Mouse (Mus musculus) embryonic facial prominence, embryonic 14.5 days (tissue): ENCODE measurements at regions not wholly inside any gene's neighbourhood (a gene's known extent, or its start where the extent isn't known, plus 50 kb on each side); places are given as distances from the start of the nearest gene placed in this dataset.
"Not testable (repeated sequence)": the region's sequence is repeated elsewhere in the genome, so short reads cannot be mapped to it uniquely, and the experiment has no call there.

ENCODE experiments used
- ATAC-seq: fragments of 200-750 bp; cut with Nextera tagmentation; 2 replicates; pipeline ENCODE4 v1.8.0; 2017; ENCODE audit warnings: low read depth, moderate number of reproducible peaks, moderate TSS enrichment
- DNase-seq: peaks from one replicate; pipeline ENCODE4 v3.0.0-alpha.2; 2015; ENCODE audit warnings: low spot score
- H3K27ac ChIP-seq: fragments of 300-500 bp; sonication (generic); replicated peaks from 2 replicates; pipeline ENCODE4 v1.5.1; 2014; ENCODE audit warnings: low read depth, mild to moderate bottlenecking, low read length, moderate library complexity
- H3K27me3 ChIP-seq: fragments of 300-500 bp; sonication (generic); replicated peaks from 2 replicates; pipeline ENCODE4 v1.6.1; 2014; ENCODE audit warnings: low read length; ENCODE audit not compliant: control insufficient read depth, insufficient read depth
- H3K36me3 ChIP-seq: fragments of 300-500 bp; sonication (generic); 2 replicates; pipeline ENCODE4 v1.6.1; 2014; ENCODE audit warnings: low read length, mixed read lengths; ENCODE audit not compliant: control insufficient read depth, insufficient read depth
- H3K4me1 ChIP-seq: fragments of 300-500 bp; sonication (generic); 2 replicates; pipeline ENCODE4 v1.6.1; 2014; ENCODE audit warnings: antibody characterized with exemption, low read length; ENCODE audit not compliant: control insufficient read depth, insufficient read depth
- H3K4me2 ChIP-seq: fragments of 300-500 bp; sonication (generic); 2 replicates; pipeline ENCODE4 v1.6.1; 2014; ENCODE audit warnings: low read depth, mild to moderate bottlenecking, low read length, moderate library complexity, mixed read lengths
- H3K4me3 ChIP-seq: fragments of 300-500 bp; sonication (generic); 2 replicates; pipeline ENCODE4 v1.5.1; 2014; ENCODE audit warnings: low read depth, mild to moderate bottlenecking, low read length
- H3K9ac ChIP-seq: fragments of 300-500 bp; sonication (generic); 2 replicates; pipeline ENCODE4 v1.6.1; 2014; ENCODE audit warnings: low read depth, mild to moderate bottlenecking, low read length, moderate library complexity, mixed read lengths
- H3K9me3 ChIP-seq: fragments of 300-500 bp; sonication (generic); 2 replicates; pipeline ENCODE4 v1.6.1; 2016; ENCODE audit warnings: low read length; ENCODE audit not compliant: control insufficient read depth
- WGBS: fragments of 180-500 bp; shearing (Covaris S2); extraction: QIAGEN DNeasy Blood & Tissue Kit; methylation state at CpG from one replicate; pipeline ENCODE4 v1.1.7; 2014; 5-methylcytosine and 5-hydroxymethylcytosine counted together

GRCm38 (mm10) chr10:126319795-126320194 lies 353.8 kb downstream of the Lrig3 start:
- ATAC-seq (no peak), DNase-seq (no peak)
- Histone ChIP-seq H3K9me3 (no peaks in the 10 kb centered on the region), H3K4me1 (no peaks in the 10 kb centered on the region), H3K9ac (no peak overlapping the region), H3K4me2 (no peak overlapping the region), H3K27me3 (no peaks in the 10 kb centered on the region), H3K27ac (no peak overlapping the region), H3K36me3 (no peaks in the 10 kb centered on the region), H3K4me3 (no peak overlapping the region)
- WGBS = 78% methylated on average over 10 of the region's 10 CpGs

- ATAC-seq (no peak), DNase-seq (no peak)
- 84% methylated on average over 1 of the region's 1 CpGs for WGBS
- no peak overlapping the region for H3K4me3 ChIP-seq
- H3K4me1 ChIP-seq = no peaks in the 10 kb centered on the region
- no peak overlapping the region for H3K4me2 ChIP-seq
- no peak overlapping the region for H3K9ac ChIP-seq
- H3K27me3 ChIP-seq = no peaks in the 10 kb centered on the region
- H3K36me3 ChIP-seq = no peaks in the 10 kb centered on the region
- H3K9me3 ChIP-seq = no peaks in the 10 kb centered on the region
- no peak overlapping the region for H3K27ac ChIP-seq
Observed at GRCm38 (mm10) chr10:126299962-126300361, 334.0 kb downstream of the Lrig3 start.

GRCm38 (mm10) chr10:126298211-126298610 lies 332.2 kb downstream of the Lrig3 start:
- no peak overlapping the region for H3K27ac ChIP-seq
- H3K4me1 ChIP-seq = no peaks in the 10 kb centered on the region
- no peaks in the 10 kb centered on the region for H3K9me3 ChIP-seq
- no peaks in the 10 kb centered on the region for H3K36me3 ChIP-seq
- ATAC-seq = no peak
- WGBS = 69% methylated on average over 6 of the region's 6 CpGs
- no peak overlapping the region for H3K4me2 ChIP-seq
- no peak for DNase-seq
- no peaks in the 10 kb centered on the region for H3K27me3 ChIP-seq
- H3K4me3 ChIP-seq = no peak overlapping the region
- no peak overlapping the region for H3K9ac ChIP-seq

- Histone ChIP-seq H3K4me1 (no peaks in the 10 kb centered on the region), H3K4me3 (no peak overlapping the region), H3K36me3 (no peaks in the 10 kb centered on the region), H3K4me2 (no peak overlapping the region), H3K27me3 (no peaks in the 10 kb centered on the region), H3K9ac (no peak overlapping the region), H3K9me3 (no peaks in the 10 kb centered on the region), H3K27ac (no peak overlapping the region)
- no peak for DNase-seq
- WGBS = 79% methylated on average over 7 of the region's 7 CpGs
- ATAC-seq = no peak
Observed at GRCm38 (mm10) chr10:126295853-126296252, 329.9 kb downstream of the Lrig3 start.

GRCm38 (mm10) chr10:126291765-126292164 lies 325.8 kb downstream of the Lrig3 start:
- Histone ChIP-seq H3K4me1 (no peaks in the 10 kb centered on the region), H3K27me3 (no peaks in the 10 kb centered on the region), H3K4me3 (no peak overlapping the region), H3K9me3 (no peaks in the 10 kb centered on the region), H3K4me2 (no peak overlapping the region), H3K27ac (no peak overlapping the region), H3K36me3 (no peaks in the 10 kb centered on the region), H3K9ac (no peak overlapping the region)
- peak; percentile 74; the same call in 1 of the 2 replicates for ATAC-seq
- DNase-seq = peak; percentile 79

- WGBS = 83% methylated on average over 1 of the region's 13 CpGs
- H3K4me2 ChIP-seq, DNase-seq, H3K27ac ChIP-seq, H3K4me1 ChIP-seq, ATAC-seq, H3K36me3 ChIP-seq, H3K9ac ChIP-seq, H3K27me3 ChIP-seq, H3K9me3 ChIP-seq, H3K4me3 ChIP-seq: not testable (repeated sequence)
Observed at GRCm38 (mm10) chr10:126285096-126285495, 319.1 kb downstream of the Lrig3 start.

- DNase-seq = no peak
- no peaks in the 10 kb centered on the region for H3K4me1 ChIP-seq
- H3K27ac ChIP-seq = no peak overlapping the region
- 93% methylated on average over 12 of the region's 12 CpGs for WGBS
- no peak overlapping the region for H3K4me3 ChIP-seq
- H3K9me3 ChIP-seq = no peaks in the 10 kb centered on the region
- ATAC-seq = no peak
- no peaks in the 10 kb centered on the region for H3K36me3 ChIP-seq
- H3K27me3 ChIP-seq = no peaks in the 10 kb centered on the region
- no peak overlapping the region for H3K9ac ChIP-seq
- no peak overlapping the region for H3K4me2 ChIP-seq
Observed at GRCm38 (mm10) chr10:126270376-126270775, 304.4 kb downstream of the Lrig3 start.

- DNase-seq (no peak), ATAC-seq (no peak)
- 87% methylated on average over 2 of the region's 2 CpGs for WGBS
- no peaks in the 10 kb centered on the region for H3K36me3 ChIP-seq
- H3K9me3 ChIP-seq = no peaks in the 10 kb centered on the region
- H3K27ac ChIP-seq = no peak overlapping the region
- H3K9ac ChIP-seq = no peak overlapping the region
- H3K4me2 ChIP-seq = no peak overlapping the region
- no peaks in the 10 kb centered on the region for H3K4me1 ChIP-seq
- no peaks in the 10 kb centered on the region for H3K27me3 ChIP-seq
- H3K4me3 ChIP-seq = no peak overlapping the region
Observed at GRCm38 (mm10) chr10:126267321-126267998, 301.5 kb downstream of the Lrig3 start.

- H3K9ac ChIP-seq = no peak overlapping the region
- H3K4me3 ChIP-seq = no peak overlapping the region
- 64% methylated on average over 8 of the region's 8 CpGs for WGBS
- no peaks in the 10 kb centered on the region for H3K36me3 ChIP-seq
- DNase-seq (peak; percentile 47), ATAC-seq (peak; percentile 74; the same call in 1 of the 2 replicates)
- H3K9me3 ChIP-seq = no peaks in the 10 kb centered on the region
- no peak overlapping the region for H3K27ac ChIP-seq
- H3K27me3 ChIP-seq = no peaks in the 10 kb centered on the region
- H3K4me1 ChIP-seq = no peaks in the 10 kb centered on the region
- no peak overlapping the region for H3K4me2 ChIP-seq
Observed at GRCm38 (mm10) chr10:126257171-126257570, 291.2 kb downstream of the Lrig3 start.
